Mouse (Mus musculus): ENCODE results near the gene Slc5a4a. TPM values are rescaled to one million over a fixed set of nuclear protein-coding genes. Genes with fewer than 3 reads are reported as not detected.

Slc5a4a gene
- total and polyA plus RNA-seq, 3 experiments = not detected

GRCm38 (mm10) chr10:76174899-76175298, 27.6 kb downstream of the Slc5a4a start:
- Histone ChIP-seq H3K27ac (ENCODE audit: control insufficient read depth, low read depth, low read length) (no peak overlapping the region), H3K4me1 (ENCODE audit: control insufficient read depth in 1 of 2, insufficient read depth in 2 of 2, low read length in 2 of 2) (no peaks in the 10 kb centered on the region), H3K36me3 (ENCODE audit: control insufficient read depth in 1 of 2, insufficient read depth in 2 of 2, low read length in 2 of 2) (no peaks in the 10 kb centered on the region), H3K4me3 (ENCODE audit: control insufficient read depth in 1 of 2, insufficient read depth in 1 of 2, low read depth in 2 of 2, low read length in 2 of 2) (no peak overlapping the region), H3K27me3 (ENCODE audit: control insufficient read depth in 1 of 2, insufficient read depth in 2 of 2, low read length in 2 of 2) (peaks cover 11 to 13% of the 10 kb centered on the region in 2 experiments), H3K9ac (ENCODE audit: control insufficient read depth, low read depth, low read length, poor library complexity, severe bottlenecking) (no peak overlapping the region), H3K9me3 (replicated peaks; ENCODE audit: insufficient read depth, low read length) (no peaks in the 10 kb centered on the region; the same call in 1 of the 2 replicates), H3K79me2 (ENCODE audit: control insufficient read depth, insufficient read depth, low read length, poor library complexity) (no peaks in the 10 kb centered on the region)
- no peak for DNase-seq (ENCODE audit: low read depth, low spot score)
- TF ChIP-seq KAT2A (conservative IDR thresholded peaks at IDR 0.05; ENCODE audit: low read depth, low read length) = no peak
- TF ChIP-seq EP300 (IDR thresholded peaks at IDR 0.05; ENCODE audit: low read depth in 1 of 2, low read length in 2 of 2) = no peak
- no peak for TF ChIP-seq MEF2A (IDR thresholded peaks at IDR 0.05; ENCODE audit: extremely low read depth, insufficient replicate concordance, low read depth, low read length, poor library complexity, severe bottlenecking)
- TF ChIP-seq SMC3 (IDR thresholded peaks at IDR 0.05; ENCODE audit: low read depth, low read length) = no peak
- TF ChIP-seq ZNF384 (IDR thresholded peaks at IDR 0.05; ENCODE audit: low read depth, low read length) = no peak
- no peak for TF ChIP-seq CHD2 (IDR thresholded peaks at IDR 0.05; ENCODE audit: low read length)
- TF ChIP-seq NELFE (IDR thresholded peaks at IDR 0.05; ENCODE audit: low read depth, low read length) = no peak
- TF ChIP-seq POLR2AphosphoS5 (IDR thresholded peaks at IDR 0.05; ENCODE audit: borderline replicate concordance, low read depth, low read length) = no peak
- TF ChIP-seq HCFC1 (IDR thresholded peaks at IDR 0.05; ENCODE audit: low read depth, low read length) = no peak
- TF ChIP-seq TAL1 (IDR thresholded peaks at IDR 0.05; ENCODE audit: low read length) = no peak

DNA sequence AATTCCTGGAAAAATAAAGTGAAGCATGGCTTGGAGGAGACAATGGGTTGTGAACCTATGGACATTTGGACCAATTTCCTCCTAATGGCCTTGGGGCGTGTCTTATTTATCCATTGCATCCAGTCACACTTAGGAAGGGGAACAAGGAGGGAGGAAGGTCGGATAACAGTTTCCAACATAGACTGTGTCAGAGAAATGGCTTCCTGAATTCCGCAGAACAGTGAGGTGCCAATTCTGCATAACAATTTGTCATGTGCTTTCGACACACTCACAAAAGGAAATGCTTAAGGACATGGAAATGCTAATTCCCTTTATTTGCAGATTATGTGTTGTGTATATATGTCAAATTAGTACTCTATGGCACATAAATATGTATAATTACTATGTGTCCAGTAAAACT, 38.0 kb downstream of the Slc5a4a start:
- Histone ChIP-seq H3K27ac (ENCODE audit: control insufficient read depth, low read depth, low read length) (no peak overlapping the region), H3K9ac (ENCODE audit: control insufficient read depth, low read depth, low read length, poor library complexity, severe bottlenecking) (no peak overlapping the region), H3K27me3 (ENCODE audit: control insufficient read depth in 1 of 2, insufficient read depth in 2 of 2, low read length in 2 of 2) (peaks cover 1 to 4% of the 10 kb centered on the region in 2 experiments), H3K4me1 (ENCODE audit: control insufficient read depth in 1 of 2, insufficient read depth in 2 of 2, low read length in 2 of 2) (0 out of 4 replicates have a peak, but pooled peaks cover 0 to 6% of the 10 kb centered on the region in 2 experiments), H3K9me3 (replicated peaks; ENCODE audit: insufficient read depth, low read length) (no peaks in the 10 kb centered on the region), H3K4me3 (ENCODE audit: control insufficient read depth in 1 of 2, insufficient read depth in 1 of 2, low read depth in 2 of 2, low read length in 2 of 2) (no peak overlapping the region), H3K79me2 (ENCODE audit: control insufficient read depth, insufficient read depth, low read length, poor library complexity) (no peaks in the 10 kb centered on the region), H3K36me3 (ENCODE audit: control insufficient read depth in 1 of 2, insufficient read depth in 2 of 2, low read length in 2 of 2) (peaks cover 0 to 6% of the 10 kb centered on the region in 2 experiments; a peak in 1 of 4 replicates)
- no peak for DNase-seq (ENCODE audit: low read depth, low spot score)
- TF ChIP-seq RCOR1 (IDR thresholded peaks at IDR 0.05; ENCODE audit: low read depth, low read length) = no peak
- TF ChIP-seq ZNF384 (IDR thresholded peaks at IDR 0.05; ENCODE audit: low read depth, low read length) = no peak
- no peak for TF ChIP-seq ZMIZ1 (IDR thresholded peaks at IDR 0.05; ENCODE audit: low read depth, low read length)
- TF ChIP-seq POLR2AphosphoS5 (IDR thresholded peaks at IDR 0.05; ENCODE audit: borderline replicate concordance, low read depth, low read length) = no peak
- no peak for TF ChIP-seq GATA1 (IDR thresholded peaks at IDR 0.05; ENCODE audit: low read depth, low read length)
- no peak for TF ChIP-seq MYB (IDR thresholded peaks at IDR 0.05; ENCODE audit: low read depth, low read length)
- no peak for TF ChIP-seq ETS1 (IDR thresholded peaks at IDR 0.05; ENCODE audit: low read depth, low read length)
- no peak for TF ChIP-seq NRF1 (IDR thresholded peaks at IDR 0.05; ENCODE audit: insufficient read depth, low read depth, low read length, poor library complexity, severe bottlenecking)
- TF ChIP-seq ZKSCAN1 (IDR thresholded peaks at IDR 0.05; ENCODE audit: low read depth, low read length) = no peak
- TF ChIP-seq TCF12 (IDR thresholded peaks at IDR 0.05; ENCODE audit: low read depth, low read length) = no peak
- no peak for TF ChIP-seq TAL1 (IDR thresholded peaks at IDR 0.05; ENCODE audit: low read length)
- TF ChIP-seq POLR2AphosphoS2 (IDR thresholded peaks at IDR 0.05; ENCODE audit: low read length) = no peak
- TF ChIP-seq USF2 (IDR thresholded peaks at IDR 0.05; ENCODE audit: borderline replicate concordance in 1 of 2, insufficient read depth in 1 of 2, low read depth in 1 of 2, low read length in 2 of 2) = no peak
